8 mouse cellular contexts compared by ENCODE assay signal in the genomic region with DNA sequence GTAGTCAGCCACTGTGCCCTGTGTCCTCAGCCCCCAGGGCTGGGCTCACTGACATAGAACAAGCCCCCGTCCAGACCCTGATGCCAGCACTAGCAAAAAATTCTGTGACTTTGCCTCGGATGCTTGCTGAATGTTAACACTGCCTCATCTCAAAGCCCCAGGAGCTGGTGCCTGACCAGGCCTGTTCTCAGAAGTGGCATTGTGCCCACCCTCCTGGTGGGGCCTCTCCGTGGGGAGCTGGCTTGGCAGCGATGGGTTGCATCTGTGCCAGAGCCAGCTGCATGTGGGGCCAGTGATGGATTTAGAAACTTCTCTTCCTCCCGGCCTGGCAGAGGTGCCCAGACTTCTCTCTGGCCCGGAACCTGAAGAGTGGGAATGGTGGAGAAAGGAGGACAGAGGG. TPM values are rescaled to one million over a fixed set of nuclear protein-coding genes. Genes with fewer than 3 reads are reported as not detected.
DNase-seq lines count a peak whose midpoint lies in the region; ATAC-seq lines count a peak whose summit lies in the region.

No protein-coding gene starts in this region.

- ATAC-seq in limb, embryonic 13.5 days (ENCODE audit: low FRiP score, low read depth) = no peak
- no peak for ATAC-seq in inflammation-experienced regulatory T-cells, adult 6 months

- WGBS in limb, embryonic 13.5 days = 81% methylated on average over 6 of the region's 6 CpGs
- WGBS in limb, embryonic 10.5 days = 88% methylated on average over 6 of the region's 6 CpGs

- H3K4me3 ChIP-seq in limb, embryonic 13.5 days = no peak overlapping the region
- H3K4me3 ChIP-seq in limb, embryonic 10.5 days = no peak overlapping the region

- peaks cover 11% of the 10 kb centered on the region; the same call in 1 of the 2 replicates for H3K4me1 ChIP-seq in limb, embryonic 13.5 days
- peaks cover 15% of the 10 kb centered on the region for H3K4me1 ChIP-seq in limb, embryonic 10.5 days

- H3K27me3 ChIP-seq in limb, embryonic 13.5 days = no peaks in the 10 kb centered on the region
- H3K27me3 ChIP-seq in limb, embryonic 10.5 days (ENCODE audit: low read depth, poor library complexity, severe bottlenecking) = no peaks in the 10 kb centered on the region

- no peak overlapping the region for H3K4me2 ChIP-seq in limb, embryonic 13.5 days (replicated peaks)

- no peak for DNase-seq in limb, embryonic 10.5 days (ENCODE audit: low spot score)
- peak; percentile 61 for DNase-seq in cerebellum, adult 9-10 months
- DNase-seq in gastrocnemius, postnatal 4 days (ENCODE audit: low spot score in 2 of 2) = peak; percentile 47 to 81
- DNase-seq in layer of hippocampus, postnatal 10 days (ENCODE audit: low spot score in 2 of 2) = peak; percentile 90 to 92
- peak; percentile 33 for DNase-seq in ovary, postnatal 10 days (ENCODE audit: low spot score)
- no peak for DNase-seq in T-cell, adult 2 months (ENCODE audit: low spot score)

- H3K27ac ChIP-seq in limb, embryonic 13.5 days = peak overlapping the region; percentile 39; the same call in 1 of the 2 replicates
- no peak overlapping the region for H3K27ac ChIP-seq in limb, embryonic 10.5 days

- no peak overlapping the region for H3K9ac ChIP-seq in limb, embryonic 13.5 days

- no peaks in the 10 kb centered on the region for H3K36me3 ChIP-seq in limb, embryonic 13.5 days
- H3K36me3 ChIP-seq in limb, embryonic 10.5 days = no peaks in the 10 kb centered on the region

- H3K9me3 ChIP-seq in limb, embryonic 13.5 days = no peaks in the 10 kb centered on the region
- H3K9me3 ChIP-seq in limb, embryonic 10.5 days (replicated peaks) = no peaks in the 10 kb centered on the region

RNA-seq across cellular contexts. Expression of a gene that starts 30.2 kb away (rescaled TPM):
- polyA plus RNA-seq in limb, embryonic 13.5 days (2015; fragmentation: Nextera tagmentation; extraction: Ambion mirVana) = 2.7 and 3.1 TPM in 2 replicates
- 0.16 and 0.23 TPM in 2 replicates for polyA plus RNA-seq in limb, embryonic 10.5 days (2016; fragmentation: Nextera tagmentation; extraction: Ambion mirVana)
- total RNA-seq in gastrocnemius, postnatal 4 days (2021) = 10 to 100 TPM; 66.3 to 66.6 TPM
- 10 to 100 TPM; 37.4 to 43.2 TPM for total RNA-seq in layer of hippocampus, postnatal 10 days (2021)
- polyA plus RNA-seq in inflammation-experienced regulatory T-cells, adult 6 months (2017; shearing (Covaris generic)) = 10 to 100 TPM; 10.3 to 37.8 (median 35.7) TPM

RNA-seq across cellular contexts. Expression of a gene that starts 40.3 kb away (rescaled TPM):
- 62.7 and 68.1 TPM in 2 replicates for polyA plus RNA-seq in limb, embryonic 13.5 days (2015; fragmentation: Nextera tagmentation; extraction: Ambion mirVana)
- 84.5 and 96.4 TPM in 2 replicates for polyA plus RNA-seq in limb, embryonic 10.5 days (2016; fragmentation: Nextera tagmentation; extraction: Ambion mirVana)
- total RNA-seq in gastrocnemius, postnatal 4 days (2021) = 10 to 100 TPM; 52.5 to 55.5 TPM
- 10 to 100 TPM; 49.6 to 55.2 TPM for total RNA-seq in layer of hippocampus, postnatal 10 days (2021)
- 100 to 1,000 TPM in 2 of 3 experiments, 10 to 100 TPM in 1; 86.0 to 104 (median 100) TPM for polyA plus RNA-seq in inflammation-experienced regulatory T-cells, adult 6 months (2017; shearing (Covaris generic))

Comparison
In these comparisons a context has a peak if more than half of its experiments do, and no peak if none do; other contexts are left out.
1. DNase-seq: peak in cerebellum, adult 9-10 months (single experiment), gastrocnemius, postnatal 4 days (2 of 2), layer of hippocampus, postnatal 10 days (2 of 2) and ovary, postnatal 10 days (single experiment); none in limb, embryonic 10.5 days (single experiment) and T-cell, adult 2 months (single experiment).